In genomic region chr11:8061573-8061972, GRCm38 (mm10) we compare ENCODE assay signal across 19 mouse cellular contexts.
"Had no signal": no experiment of that assay in that cellular context is flagged by ENCODE, and none has a peak within 500 bp of the region (broad histone marks: within the 10 kb centered on the region; RNA-seq: fewer than 3 reads in every experiment).

No protein-coding gene starts in this region.

- H3K27ac ChIP-seq: midbrain, embryonic 10.5 days; midbrain, embryonic 12.5 days; neural tube, embryonic 13.5 days; neural tube, embryonic 15.5 days had no signal

- H3K4me2 ChIP-seq: lung, embryonic 14.5 days; midbrain, embryonic 12.5 days; neural tube, embryonic 13.5 days; neural tube, embryonic 15.5 days had no signal

- H3K36me3 ChIP-seq: midbrain, embryonic 10.5 days; midbrain, embryonic 12.5 days; neural tube, embryonic 13.5 days; neural tube, embryonic 15.5 days had no signal

- DNase-seq: lung, adult 18-20 months; lung, embryonic 14.5 days; lung, postnatal 10 days; lung, postnatal 4 days; midbrain, embryonic 14.5 days; retina, postnatal 1 day; right cerebral cortex, adult 18-20 months; right cerebral cortex, postnatal 25 days; right cerebral cortex, postnatal 4 days; spleen, adult 18-20 months; thymus, adult 18-20 months; thymus, postnatal 14 days; thymus, postnatal 36 days had no signal

- H3K9me3 ChIP-seq: midbrain, embryonic 10.5 days; midbrain, embryonic 12.5 days; neural tube, embryonic 13.5 days; neural tube, embryonic 15.5 days had no signal

- H3K9ac ChIP-seq: lung, embryonic 14.5 days; midbrain, embryonic 12.5 days; neural tube, embryonic 13.5 days; neural tube, embryonic 15.5 days had no signal

- H3K4me1 ChIP-seq: midbrain, embryonic 10.5 days; midbrain, embryonic 12.5 days; neural tube, embryonic 13.5 days; neural tube, embryonic 15.5 days had no signal

- ATAC-seq: midbrain, embryonic 16.5 days had no signal

- H3K27me3 ChIP-seq: midbrain, embryonic 12.5 days; neural tube, embryonic 13.5 days; neural tube, embryonic 15.5 days had no signal

- H3K4me3 ChIP-seq: midbrain, embryonic 10.5 days; midbrain, embryonic 12.5 days; myocyte; neural tube, embryonic 13.5 days; neural tube, embryonic 15.5 days had no signal
